Mouse (Mus musculus): ENCODE measurements around the gene Olfr51.
"Not testable (repeated sequence)": the region's sequence is repeated elsewhere in the genome, so short reads cannot be mapped to it uniquely, and the experiment has no call there.

Gene Olfr51

GRCm38 (mm10) chr11:51003296-51003695 is at the start of gene Olfr51:
Gene Olfr51, plus strand, starts transcription at chr11:51003596.
- DNase-seq = no peak

DNA sequence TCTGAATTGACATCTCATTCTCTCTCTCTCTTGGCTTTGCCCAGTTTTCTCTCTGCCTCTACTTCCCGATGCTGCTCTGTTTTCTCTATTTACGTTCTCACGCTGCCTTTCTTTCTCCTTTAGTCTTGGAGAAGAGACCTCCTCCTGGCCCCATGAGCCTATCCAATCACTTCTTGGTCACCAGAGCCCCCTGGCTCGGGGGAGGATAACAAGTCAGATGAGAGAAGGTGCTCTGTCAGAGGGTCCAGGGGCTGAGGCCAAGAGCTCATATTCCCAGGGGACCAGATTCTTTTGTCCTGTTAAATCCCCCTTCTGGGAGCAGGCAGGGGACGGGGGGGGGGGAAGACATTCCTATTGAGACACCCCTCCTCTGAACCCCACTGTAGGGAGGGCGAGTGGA is 49.7 kb upstream of the Olfr51 start, which contains the start of gene Prop1:
Prop1 (minus strand) TSS at position 101 of the 400 bp plus-strand sequence.
- DNase-seq = no peak

GRCm38 (mm10) chr11:50964886-50965285 is 38.5 kb upstream of the Olfr51 start:
- DNase-seq = peak; percentile 12 to 28

DNA sequence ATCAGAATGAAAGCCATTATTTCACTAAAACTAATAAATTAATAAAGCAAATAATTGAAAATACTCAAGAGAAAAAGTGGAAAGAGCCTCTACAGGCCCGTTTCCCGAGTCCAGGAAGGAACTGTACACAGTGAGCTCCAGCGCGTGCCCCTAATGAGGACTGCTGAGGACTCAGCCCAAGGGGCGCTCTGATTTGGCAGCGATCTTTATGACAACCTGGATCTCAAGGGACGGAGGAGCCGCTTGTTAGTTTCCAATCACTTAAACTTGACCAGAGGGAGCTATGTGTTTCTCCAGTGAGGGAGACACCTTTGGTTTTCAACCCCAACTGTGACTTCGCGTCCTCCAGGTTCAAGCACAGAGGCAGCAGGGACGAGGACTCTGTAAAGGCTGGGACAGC is 37.2 kb upstream of the Olfr51 start, which contains the start of gene Olfr1378:
Olfr1378 (plus strand) TSS at position 301 of the 400 bp plus-strand sequence.
- DNase-seq = no peak

- no peak for DNase-seq
Observed at GRCm38 (mm10) chr11:50977216-50977615, 26.2 kb upstream of the Olfr51 start.

- no peak for DNase-seq
Observed at GRCm38 (mm10) chr11:50981667-50982066, 21.7 kb upstream of the Olfr51 start, which contains the start of gene Olfr1377. Gene Olfr1377, plus strand, starts transcription at chr11:50981967.

DNA sequence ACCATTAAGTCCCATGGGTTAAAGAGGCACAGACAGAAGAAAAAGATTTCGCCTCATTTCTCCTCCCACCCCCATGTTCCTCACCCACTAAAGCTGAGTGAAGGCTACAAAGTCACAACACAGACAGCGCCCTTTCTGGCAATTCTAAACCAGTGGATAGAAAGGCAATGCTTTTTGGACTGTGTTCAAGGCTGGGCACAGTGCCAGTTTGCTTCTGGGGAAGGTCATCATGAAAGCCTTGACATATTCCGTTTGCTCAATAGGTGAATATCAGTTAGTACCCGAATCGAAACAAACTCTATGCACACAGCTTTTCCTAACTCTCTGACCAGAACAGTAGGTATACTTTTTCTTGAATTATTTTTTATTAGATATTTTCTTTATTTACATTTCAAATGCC is 8.4 kb downstream of the Olfr51 start:
- peak; percentile 41 to 49 for DNase-seq

- no peak for DNase-seq
Observed at GRCm38 (mm10) chr11:51013936-51014335, 10.5 kb downstream of the Olfr51 start, which contains the start of gene Olfr54. Gene Olfr54, plus strand, starts transcription at chr11:51014236.

DNA sequence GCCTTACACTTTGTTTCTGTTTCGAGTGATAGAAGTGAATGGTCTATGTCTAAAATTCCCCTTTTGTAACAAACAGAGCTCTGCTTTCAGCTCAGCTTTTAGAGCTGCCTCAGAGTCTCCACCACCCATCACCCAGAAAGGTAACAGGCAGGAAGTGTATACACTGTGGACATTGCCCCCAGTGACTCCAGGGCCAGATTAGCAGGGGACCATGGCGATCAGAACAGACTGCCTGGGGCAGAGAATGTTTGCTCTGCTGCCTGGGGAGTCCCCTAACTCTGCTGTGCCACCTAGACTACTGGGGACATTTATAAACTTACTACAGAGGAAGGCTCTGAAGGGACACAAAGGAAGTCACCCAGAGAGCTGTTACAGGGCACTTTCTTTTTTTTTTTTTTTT is 12.9 kb downstream of the Olfr51 start:
- DNase-seq = no peak

- DNase-seq = peak in 1 of 2 experiments; percentile 19
Observed at GRCm38 (mm10) chr11:51026811-51027210, 23.4 kb downstream of the Olfr51 start.

DNA sequence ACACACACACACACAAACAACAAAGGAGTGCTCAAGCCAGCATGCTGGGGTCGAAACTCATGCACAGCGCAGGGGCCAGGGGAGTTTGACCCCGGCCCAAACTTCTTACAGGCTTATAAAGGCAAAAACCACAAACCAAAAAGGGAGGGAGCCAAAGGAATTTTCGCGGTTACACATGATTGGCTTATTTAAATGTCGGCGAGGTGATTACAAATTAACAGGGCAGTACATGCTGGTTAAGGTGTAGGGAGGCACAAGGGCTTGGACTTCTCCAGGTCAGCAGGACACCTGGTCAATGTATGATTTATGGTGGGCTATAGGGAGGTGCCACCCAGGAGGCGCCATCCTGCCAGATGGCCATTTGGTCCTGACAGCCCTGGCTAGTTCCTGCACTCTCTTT is 26.0 kb downstream of the Olfr51 start:
- DNase-seq = peak; percentile 24 to 62

DNA sequence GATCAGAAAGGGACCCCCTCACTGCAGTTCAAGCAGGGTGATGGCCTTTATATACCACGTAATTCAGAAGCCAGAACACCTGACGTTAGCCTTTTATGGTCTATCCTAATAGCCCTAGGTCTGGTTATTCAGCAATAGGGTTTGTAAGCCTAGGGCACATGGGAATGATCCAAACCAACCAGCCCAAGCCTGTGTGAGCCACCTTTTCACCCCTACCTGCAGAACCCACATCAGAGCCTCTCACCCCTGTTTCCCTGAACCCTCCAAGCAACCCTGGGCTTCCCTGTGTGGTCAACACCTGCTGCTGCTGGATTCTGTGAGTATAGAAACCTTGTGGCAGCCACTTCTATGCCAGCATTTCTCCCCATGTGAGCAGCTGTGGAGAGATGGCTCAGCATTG is 26.8 kb downstream of the Olfr51 start:
- peak in 1 of 2 experiments; percentile 43 for DNase-seq

GRCm38 (mm10) chr11:51032851-51033250 is 29.5 kb downstream of the Olfr51 start:
- DNase-seq = no peak

GRCm38 (mm10) chr11:51034141-51034540 is 30.7 kb downstream of the Olfr51 start:
- not testable (repeated sequence) for DNase-seq

DNA sequence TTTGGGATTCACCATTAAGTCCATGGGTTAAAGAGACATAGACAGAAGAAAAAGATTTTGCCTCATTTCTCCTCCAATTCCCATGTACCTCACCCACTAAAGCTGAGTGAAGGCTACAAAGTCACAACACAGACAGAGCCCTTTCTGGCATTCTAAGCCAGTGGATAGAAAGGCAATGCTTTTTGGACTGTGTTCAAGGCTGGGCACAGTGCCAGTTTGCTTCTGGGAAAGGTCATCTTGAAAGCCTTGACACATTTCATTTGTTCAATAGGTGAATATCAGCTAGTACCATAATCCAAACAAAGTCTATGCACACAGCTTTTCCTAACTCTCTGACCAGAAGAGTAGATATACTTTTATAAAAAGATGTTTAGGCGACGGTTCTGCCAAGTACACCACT is 32.6 kb downstream of the Olfr51 start:
- DNase-seq = peak; percentile 22 to 51

DNA sequence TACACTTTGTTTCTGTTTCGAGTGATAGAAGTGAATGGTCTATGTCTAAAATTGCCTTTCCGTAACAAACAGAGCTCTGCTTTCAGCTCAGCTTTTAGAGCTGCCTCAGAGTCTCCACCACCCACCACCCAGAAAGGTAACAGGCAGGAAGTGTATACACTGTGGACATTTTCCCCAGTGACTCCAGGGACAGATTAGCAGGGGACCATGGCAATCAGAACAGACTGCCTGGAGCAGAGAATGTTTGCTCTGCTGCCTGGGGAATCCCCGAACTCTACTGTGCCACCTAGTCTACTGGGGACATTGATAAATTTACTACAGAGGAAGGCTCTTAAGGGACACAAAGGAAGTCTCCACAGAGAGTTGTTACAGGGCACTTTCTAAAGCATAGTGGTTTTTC is 41.4 kb downstream of the Olfr51 start:
- not testable (repeated sequence) for DNase-seq

DNA sequence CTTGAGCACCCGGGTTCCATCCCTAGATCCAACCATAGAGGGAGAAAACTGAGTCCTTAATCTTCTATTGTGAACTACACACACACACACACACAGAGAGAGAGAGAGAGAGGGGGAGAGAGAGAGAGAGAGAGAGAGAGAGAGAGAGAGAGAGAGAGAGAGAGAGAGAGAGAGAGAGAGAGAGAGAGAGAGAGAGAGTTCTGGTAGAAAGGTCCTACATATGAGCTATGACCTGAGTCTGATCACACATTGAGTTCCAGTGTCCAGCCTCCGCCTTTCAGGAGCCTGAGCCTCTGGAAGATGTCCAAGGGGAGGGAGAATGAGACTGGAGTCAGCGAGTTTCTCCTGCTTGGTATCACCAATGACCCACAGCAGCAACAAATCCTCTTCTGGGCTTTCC is 44.4 kb downstream of the Olfr51 start, which contains the start of gene Olfr1375:
Olfr1375 (plus strand) TSS at position 301 of the 400 bp plus-strand sequence.
- not testable (repeated sequence) for DNase-seq

GRCm38 (mm10) chr11:51051678-51052077 is 48.3 kb downstream of the Olfr51 start:
- DNase-seq = no peak

DNA sequence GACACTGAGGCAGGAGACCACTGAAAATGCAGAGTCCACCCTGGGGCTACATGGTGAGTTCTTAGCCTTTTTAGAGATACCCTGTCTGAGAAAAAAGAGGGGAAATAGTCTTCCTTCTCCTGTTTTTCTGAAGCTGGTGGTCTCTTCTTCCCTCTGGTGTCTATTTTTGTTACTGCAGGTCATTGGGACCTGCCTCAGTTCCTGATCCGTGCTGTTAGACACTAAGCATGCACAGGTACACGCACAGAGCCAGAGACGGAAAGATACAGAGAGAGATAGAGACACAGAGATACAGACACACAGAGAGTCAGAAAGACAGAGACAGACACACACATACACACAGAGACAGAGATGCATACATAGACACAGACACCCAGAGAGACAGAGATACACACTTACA is 49.8 kb downstream of the Olfr51 start:
- no peak for DNase-seq

DNA sequence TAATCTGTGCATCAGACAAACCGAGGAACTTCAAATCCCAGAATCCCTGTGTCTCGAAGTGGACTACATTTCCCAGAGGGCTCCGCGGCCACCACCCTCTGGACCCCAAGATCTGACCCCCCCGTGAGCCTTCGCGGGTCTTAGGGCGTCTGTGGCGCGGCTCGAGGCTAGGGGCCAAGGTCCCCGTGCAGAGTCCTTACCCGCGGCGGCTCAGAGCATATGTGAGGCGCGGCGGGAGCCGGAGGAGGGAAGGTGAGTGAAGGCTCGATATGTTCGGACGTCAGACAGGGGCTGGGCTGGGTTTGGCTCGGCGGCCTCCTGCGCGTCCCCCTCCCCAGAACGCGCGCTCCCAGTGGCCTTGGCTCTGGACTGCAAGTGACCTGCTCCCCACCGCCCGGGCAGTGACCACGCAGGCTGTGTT is 55.8 kb downstream of the Olfr51 start, which contains the start of gene Zfp354a:
Zfp354a (plus strand) TSS at position 107 of the 421 bp plus-strand sequence.
- DNase-seq = peak; percentile 77 to 81
